Mouse (Mus musculus) layer of hippocampus, adult 2 months (tissue): ENCODE measurements around the gene Fpgt. TPM values are rescaled to one million over a fixed set of nuclear protein-coding genes. Genes with fewer than 3 reads are reported as not detected.

Source experiments
- DNase-seq, 2 experiments: peaks; one replicate each; pipeline ENCODE4 v3.0.0; 2022; ENCODE audit warnings: low spot score in 2 of 2
- H3K27ac ChIP-seq: fragments of 200-600 bp; 2 replicates; pipeline ENCODE4 v1.8.1; 2022
- H3K4me3 ChIP-seq: fragments of 200-600 bp; 2 replicates; pipeline ENCODE4 v1.8.1; 2022; ENCODE audit warnings: mild to moderate bottlenecking
- CTCF ChIP-seq: fragments of 200-600 bp; conservative IDR thresholded peaks from 2 replicates; pipeline ENCODE4 v1.8.1; 2022; ENCODE audit warnings: antibody characterized with exemption, mild to moderate bottlenecking, moderate library complexity
- total RNA-seq, 2 experiments: library from RNA; stranded (reverse); gene quantifications; 2 replicates each; pipeline ENCODE4 v1.2.3; 2021

Gene Fpgt
- total RNA-seq, 2 experiments from 2014 or later = 29.1 to 29.3 TPM

GRCm38 (mm10) chr3:155052021-155052420 is 41.2 kb downstream of the Fpgt start:
- TF ChIP-seq CTCF = no peak
- H3K27ac ChIP-seq = no peak overlapping the region
- no peak overlapping the region for H3K4me3 ChIP-seq
- no peak for DNase-seq

DNA sequence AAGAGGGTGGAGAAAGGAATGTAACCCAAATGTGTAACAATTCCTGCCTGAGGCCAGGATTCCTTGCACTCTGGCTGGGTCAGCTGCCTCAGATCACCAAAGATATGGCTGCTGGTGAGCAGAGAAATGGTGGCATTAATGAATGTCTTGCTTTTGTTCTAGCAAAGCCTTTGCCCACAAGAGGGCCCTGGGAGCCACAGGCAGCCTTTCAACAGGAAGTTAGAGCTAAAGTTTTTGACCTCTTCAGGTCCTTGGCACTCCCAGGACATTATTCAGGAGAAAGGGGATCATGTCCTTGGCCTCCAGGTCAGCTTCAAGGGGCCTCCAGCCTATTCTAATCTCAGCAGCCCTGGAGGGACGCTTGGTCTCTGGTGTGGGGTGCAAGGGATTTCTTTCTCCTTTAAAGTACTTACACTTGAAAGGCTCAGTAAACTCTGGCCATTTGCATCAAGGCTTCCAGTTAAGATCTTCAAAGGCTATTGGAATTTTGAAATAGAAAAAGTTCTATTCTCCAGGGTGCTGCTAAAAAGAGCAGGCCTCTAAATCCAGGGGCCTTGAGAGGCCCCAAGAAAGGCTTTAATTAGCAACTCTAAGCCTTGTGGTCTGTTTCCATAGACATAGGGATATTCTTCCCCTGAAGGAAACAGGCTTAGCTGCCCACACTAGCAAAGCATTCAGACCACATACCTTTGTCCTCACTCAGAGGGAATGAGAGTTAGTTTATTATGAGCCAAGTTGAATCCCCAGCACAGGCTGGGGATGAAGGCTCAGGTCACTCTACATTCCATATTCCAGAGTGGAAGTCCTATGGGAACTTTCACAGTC is 54.0 kb downstream of the Fpgt start:
- Histone ChIP-seq H3K27ac (no peak overlapping the region), H3K4me3 (no peak overlapping the region)
- TF ChIP-seq CTCF = no peak
- DNase-seq = no peak

Other genes with a start within 250 kb of the Fpgt start
- gene Tnni3k, start 38.0 kb downstream of the Fpgt start, total RNA-seq = under 1 TPM; 0.17 to 0.31 TPM
- gene Lrriq3, start within 50 bp of the Fpgt start, total RNA-seq = under 1 TPM; 0.39 to 0.49 TPM